8 mouse cellular contexts compared by ENCODE assay signal in the genomic region with DNA sequence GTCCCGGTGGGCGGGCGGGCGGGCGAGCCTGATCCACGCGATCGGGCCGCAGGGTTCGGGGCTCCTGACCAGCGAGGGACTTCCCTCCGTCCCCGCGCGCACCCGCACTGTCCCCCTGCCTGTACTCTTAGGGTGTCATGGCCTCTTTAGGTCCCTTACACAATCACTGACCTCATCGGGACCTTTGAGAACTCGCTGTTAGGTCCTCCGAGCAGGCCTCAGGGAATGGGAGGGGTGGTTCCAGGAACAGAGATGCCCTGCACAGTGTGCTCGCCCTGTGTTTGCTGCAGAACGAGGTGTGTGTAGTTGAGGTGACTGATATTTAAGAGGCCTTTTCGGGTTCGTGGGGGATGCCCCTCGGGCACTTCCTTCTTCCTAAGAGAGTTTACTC. TPM values are rescaled to one million over a fixed set of nuclear protein-coding genes. Genes with fewer than 3 reads are reported as not detected.
A peak's percentile ranks its signal among the peaks of the same experiment; 100 is the strongest.
DNase-seq lines count a peak whose midpoint lies in the region; ATAC-seq and TF ChIP-seq lines count a peak whose summit lies in the region.

No protein-coding gene starts in this region.

- peak; percentile 57 for DNase-seq in lung, embryonic 14.5 days
- no peak for DNase-seq in lung, postnatal 14 days
- DNase-seq in heart, postnatal 0 days (ENCODE audit: low spot score): peak; percentile 27
- no peak for DNase-seq in ovary, postnatal 14 days (ENCODE audit: low spot score)
- DNase-seq in urinary bladder, postnatal 4 days (ENCODE audit: low spot score in 2 of 2): no peak
- DNase-seq in cerebellum, postnatal 14 days: no peak

- under 1% methylated on average over 17 of the region's 24 CpGs for WGBS in lung, embryonic 14.5 days
- WGBS in heart, postnatal 0 days: 0% methylated on average over 19 of the region's 24 CpGs
- under 1% methylated on average over 24 of the region's 24 CpGs for WGBS in lung, embryonic 16.5 days

- H3K9ac ChIP-seq in lung, embryonic 14.5 days: peak overlapping the region; percentile 88
- peak overlapping the region; percentile 68 for H3K9ac ChIP-seq in heart, postnatal 0 days (replicated peaks; ENCODE audit: low read depth, low read length)
- peak overlapping the region; percentile 78 for H3K9ac ChIP-seq in lung, embryonic 16.5 days (ENCODE audit: low read length)

- TF ChIP-seq CTCF in lung, embryonic 14.5 days (IDR thresholded peaks at IDR 0.05; ENCODE audit: low read depth): no peak
- TF ChIP-seq CTCF in heart, postnatal 0 days (IDR thresholded peaks at IDR 0.05; ENCODE audit: low read depth): no peak

- no peaks in the 10 kb centered on the region for H3K27me3 ChIP-seq in lung, embryonic 14.5 days (ENCODE audit: insufficient read depth, low read length)
- no peaks in the 10 kb centered on the region for H3K27me3 ChIP-seq in heart, postnatal 0 days (ENCODE audit: control insufficient read depth, insufficient read depth, low read length)
- no peaks in the 10 kb centered on the region for H3K27me3 ChIP-seq in lung, embryonic 16.5 days (ENCODE audit: control insufficient read depth, insufficient read depth, low read depth, low read length)

- peak overlapping the region; percentile 54; the same call in 1 of the 2 replicates for H3K27ac ChIP-seq in lung, embryonic 14.5 days (ENCODE audit: low read depth)
- peak overlapping the region; percentile 32 for H3K27ac ChIP-seq in brown adipose tissue, adult 24 weeks (replicated peaks; ENCODE audit: low read depth, low read length)
- H3K27ac ChIP-seq in heart, postnatal 0 days (ENCODE audit: low read depth): peak overlapping the region; percentile 39
- peak overlapping the region; percentile 17 for H3K27ac ChIP-seq in lung, embryonic 16.5 days (ENCODE audit: low read length)

- H3K4me2 ChIP-seq in lung, embryonic 14.5 days: peak overlapping the region; percentile 84
- H3K4me2 ChIP-seq in heart, postnatal 0 days (ENCODE audit: low read depth, low read length): peak overlapping the region; percentile 73
- peak overlapping the region; percentile 86 for H3K4me2 ChIP-seq in lung, embryonic 16.5 days (ENCODE audit: low read depth, low read length)

- 0 out of 2 replicates have a peak, but pooled peaks cover 3% of the 10 kb centered on the region for H3K4me1 ChIP-seq in lung, embryonic 14.5 days (ENCODE audit: insufficient read depth)
- H3K4me1 ChIP-seq in brown adipose tissue, adult 24 weeks (ENCODE audit: control insufficient read depth, insufficient read depth, insufficient read length, low read length): no peaks in the 10 kb centered on the region
- H3K4me1 ChIP-seq in heart, postnatal 0 days (ENCODE audit: control insufficient read depth, insufficient read depth): no peaks in the 10 kb centered on the region
- H3K4me1 ChIP-seq in lung, embryonic 16.5 days (replicated peaks; ENCODE audit: control insufficient read depth, insufficient read depth, low read length): peaks cover 13% of the 10 kb centered on the region

- H3K9me3 ChIP-seq in lung, embryonic 14.5 days (ENCODE audit: low read depth, low read length): no peaks in the 10 kb centered on the region
- H3K9me3 ChIP-seq in heart, postnatal 0 days (replicated peaks; ENCODE audit: control insufficient read depth, low read length): no peaks in the 10 kb centered on the region
- no peaks in the 10 kb centered on the region for H3K9me3 ChIP-seq in lung, embryonic 16.5 days (ENCODE audit: control insufficient read depth, low read length)

- no peak for TF ChIP-seq EP300 in heart, postnatal 0 days (IDR thresholded peaks at IDR 0.05; ENCODE audit: low read depth)

- peaks cover 42% of the 10 kb centered on the region for H3K36me3 ChIP-seq in lung, embryonic 14.5 days (ENCODE audit: insufficient read depth)
- H3K36me3 ChIP-seq in heart, postnatal 0 days (replicated peaks; ENCODE audit: control insufficient read depth, insufficient read depth, low read length): peaks cover 17% of the 10 kb centered on the region
- peaks cover 8% of the 10 kb centered on the region for H3K36me3 ChIP-seq in lung, embryonic 16.5 days (ENCODE audit: control insufficient read depth, insufficient read depth, low read length)

- H3K4me3 ChIP-seq in lung, embryonic 14.5 days (ENCODE audit: low read depth, low read length): peak overlapping the region; percentile 92
- peak overlapping the region; percentile 78 for H3K4me3 ChIP-seq in brown adipose tissue, adult 24 weeks (ENCODE audit: insufficient read depth, low read depth, low read length)
- peak overlapping the region; percentile 82 for H3K4me3 ChIP-seq in heart, postnatal 0 days (ENCODE audit: low read depth, low read length)
- peak overlapping the region; percentile 95 for H3K4me3 ChIP-seq in lung, embryonic 16.5 days (ENCODE audit: low read length)

- peak; percentile 75 for ATAC-seq in lung, embryonic 14.5 days (ENCODE audit: insufficient read depth)
- peak; percentile 62 for ATAC-seq in heart, postnatal 0 days (ENCODE audit: insufficient read depth, low read depth)
- peak; percentile 78 for ATAC-seq in lung, embryonic 16.5 days (ENCODE audit: low read depth)

RNA-seq across cellular contexts. Expression of a gene that starts 0.3 kb away (rescaled TPM):
- polyA plus RNA-seq in lung, embryonic 14.5 days (2014; fragmentation: Nextera tagmentation; extraction: Ambion mirVana): 27.0 and 30.3 TPM in 2 replicates
- 8.0 and 11.9 TPM in 2 replicates for polyA plus RNA-seq in brown adipose tissue, adult 24 weeks (2012; ENCODE audit: insufficient read depth, insufficient read length, missing spikeins)
- 12.5 and 16.1 TPM in 2 replicates for total RNA-seq in heart, postnatal 0 days (2014; rRNA removed; ENCODE audit: low replicate concordance)
- polyA plus RNA-seq in heart, postnatal 0 days (2015; fragmentation: Nextera tagmentation; extraction: Ambion mirVana): 12.6 and 13.5 TPM in 2 replicates
- polyA plus RNA-seq in lung, embryonic 16.5 days (2015; fragmentation: Nextera tagmentation; extraction: Ambion mirVana): 28.9 and 34.8 TPM in 2 replicates

RNA-seq across cellular contexts. Expression of a gene that starts 0.4 kb away (rescaled TPM):
- polyA plus RNA-seq in lung, embryonic 14.5 days (2014; fragmentation: Nextera tagmentation; extraction: Ambion mirVana): 42.3 and 51.0 TPM in 2 replicates
- polyA plus RNA-seq in brown adipose tissue, adult 24 weeks (2012; ENCODE audit: insufficient read depth, insufficient read length, missing spikeins): 8.3 and 14.3 TPM in 2 replicates
- total RNA-seq in heart, postnatal 0 days (2014; rRNA removed; ENCODE audit: low replicate concordance): 57.9 and 65.2 TPM in 2 replicates
- 14.1 and 18.2 TPM in 2 replicates for polyA plus RNA-seq in heart, postnatal 0 days (2015; fragmentation: Nextera tagmentation; extraction: Ambion mirVana)
- 34.5 and 36.8 TPM in 2 replicates for polyA plus RNA-seq in lung, embryonic 16.5 days (2015; fragmentation: Nextera tagmentation; extraction: Ambion mirVana)

RNA-seq across cellular contexts. Expression of a gene that starts 12.6 kb away (rescaled TPM):
- polyA plus RNA-seq in lung, embryonic 14.5 days (2014; fragmentation: Nextera tagmentation; extraction: Ambion mirVana): 0.16 and 0.26 TPM in 2 replicates
- polyA plus RNA-seq in brown adipose tissue, adult 24 weeks (2012; ENCODE audit: insufficient read depth, insufficient read length, missing spikeins): not detected in 2 replicates
- not detected in 2 replicates for total RNA-seq in heart, postnatal 0 days (2014; rRNA removed; ENCODE audit: low replicate concordance)
- polyA plus RNA-seq in heart, postnatal 0 days (2015; fragmentation: Nextera tagmentation; extraction: Ambion mirVana): 0.05 TPM in 1 of 2 replicates, not detected in the other
- 0.13 and 0.15 TPM in 2 replicates for polyA plus RNA-seq in lung, embryonic 16.5 days (2015; fragmentation: Nextera tagmentation; extraction: Ambion mirVana)

RNA-seq across cellular contexts. Expression of a gene that starts 17.0 kb away (rescaled TPM):
- 27.0 and 27.1 TPM in 2 replicates for polyA plus RNA-seq in lung, embryonic 14.5 days (2014; fragmentation: Nextera tagmentation; extraction: Ambion mirVana)
- polyA plus RNA-seq in brown adipose tissue, adult 24 weeks (2012; ENCODE audit: insufficient read depth, insufficient read length, missing spikeins): 9.5 and 9.8 TPM in 2 replicates
- total RNA-seq in heart, postnatal 0 days (2014; rRNA removed; ENCODE audit: low replicate concordance): 6.5 and 11.4 TPM in 2 replicates
- 11.7 TPM in 2 replicates for polyA plus RNA-seq in heart, postnatal 0 days (2015; fragmentation: Nextera tagmentation; extraction: Ambion mirVana)
- polyA plus RNA-seq in lung, embryonic 16.5 days (2015; fragmentation: Nextera tagmentation; extraction: Ambion mirVana): 31.1 TPM in 2 replicates

RNA-seq across cellular contexts. Expression of a gene that starts 51.5 kb away (rescaled TPM):
- 5.6 and 8.0 TPM in 2 replicates for polyA plus RNA-seq in lung, embryonic 14.5 days (2014; fragmentation: Nextera tagmentation; extraction: Ambion mirVana)
- 1.0 and 1.5 TPM in 2 replicates for polyA plus RNA-seq in brown adipose tissue, adult 24 weeks (2012; ENCODE audit: insufficient read depth, insufficient read length, missing spikeins)
- 0.08 and 6.5 TPM in 2 replicates for total RNA-seq in heart, postnatal 0 days (2014; rRNA removed; ENCODE audit: low replicate concordance)
- 0.40 and 0.67 TPM in 2 replicates for polyA plus RNA-seq in heart, postnatal 0 days (2015; fragmentation: Nextera tagmentation; extraction: Ambion mirVana)
- polyA plus RNA-seq in lung, embryonic 16.5 days (2015; fragmentation: Nextera tagmentation; extraction: Ambion mirVana): 1.7 and 1.9 TPM in 2 replicates

Comparison
In these comparisons a context has a peak if more than half of its experiments do, and no peak if none do; other contexts are left out.
1. DNase-seq: peak in lung, embryonic 14.5 days (single experiment) and heart, postnatal 0 days (single experiment); none in lung, postnatal 14 days (single experiment), ovary, postnatal 14 days (single experiment), urinary bladder, postnatal 4 days (0 of 2) and cerebellum, postnatal 14 days (0 of 2).
2. Peak in every context shown above with its lines, with median percentiles within 50 percentile points of each other: ATAC-seq, H3K27ac ChIP-seq, H3K4me2 ChIP-seq, H3K4me3 ChIP-seq and H3K9ac ChIP-seq.